Mouse (Mus musculus) kidney, postnatal 10 days (tissue): ENCODE data around the gene Olfr382.
"Not testable (repeated sequence)": the region's sequence is repeated elsewhere in the genome, so short reads cannot be mapped to it uniquely, and the experiment has no call there.

ENCODE experiments used
- DNase-seq: peaks from one replicate; pipeline ENCODE4 v3.0.0; 2021; ENCODE audit warnings: mixed read lengths

Gene Olfr382

GRCm38 (mm10) chr11:73517097-73517496 lies at the start of gene Olfr382:
Gene Olfr382, minus strand, starts transcription at chr11:73517197.
- DNase-seq, result no peak

GRCm38 (mm10) chr11:73528971-73529370 lies 12.0 kb upstream of the Olfr382 start:
- not testable (repeated sequence) for DNase-seq

GRCm38 (mm10) chr11:73491503-73491902 lies 25.5 kb downstream of the Olfr382 start, which contains the start of gene Olfr381:
Gene Olfr381, minus strand, starts transcription at chr11:73491603.
- no peak for DNase-seq
